Mouse (Mus musculus) spleen, adult 12 weeks (tissue): ENCODE measurements at regions not wholly inside any gene's neighbourhood (a gene's known extent, or its start where the extent isn't known, plus 50 kb on each side); places are given as distances from the start of the nearest gene placed in this dataset.

Source experiments
- DNase-seq: peaks from one replicate; pipeline ENCODE4 v3.0.0; 2022; ENCODE audit warnings: low spot score

GRCm38 (mm10) chr12:74523988-74524387 is 207.8 kb upstream of the Gm11042 start:
- no peak for DNase-seq

DNA sequence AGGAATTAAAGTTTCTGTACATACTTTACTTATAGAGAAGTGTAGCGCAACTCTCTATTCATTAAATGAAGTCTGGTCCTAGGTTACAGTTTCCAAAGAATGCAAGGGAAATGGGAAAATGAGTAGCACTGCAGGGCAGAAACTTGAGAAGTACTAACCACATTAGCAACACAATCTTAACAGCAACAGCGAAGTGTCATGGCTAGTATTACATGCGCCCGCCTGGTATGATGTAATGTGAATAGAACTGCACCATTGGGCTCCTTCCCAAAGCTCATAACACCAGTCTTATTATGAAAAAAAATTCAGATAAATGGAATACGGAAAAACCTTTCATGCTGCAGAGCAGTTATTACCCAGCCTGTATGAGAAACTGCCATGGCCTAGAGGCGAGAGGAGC is 201.8 kb upstream of the Gm11042 start:
- no peak for DNase-seq

- no peak for DNase-seq
Measured at GRCm38 (mm10) chr12:74516527-74516926, 200.3 kb upstream of the Gm11042 start.

GRCm38 (mm10) chr12:74502791-74503190 is 186.6 kb upstream of the Gm11042 start:
- DNase-seq, result no peak

DNA sequence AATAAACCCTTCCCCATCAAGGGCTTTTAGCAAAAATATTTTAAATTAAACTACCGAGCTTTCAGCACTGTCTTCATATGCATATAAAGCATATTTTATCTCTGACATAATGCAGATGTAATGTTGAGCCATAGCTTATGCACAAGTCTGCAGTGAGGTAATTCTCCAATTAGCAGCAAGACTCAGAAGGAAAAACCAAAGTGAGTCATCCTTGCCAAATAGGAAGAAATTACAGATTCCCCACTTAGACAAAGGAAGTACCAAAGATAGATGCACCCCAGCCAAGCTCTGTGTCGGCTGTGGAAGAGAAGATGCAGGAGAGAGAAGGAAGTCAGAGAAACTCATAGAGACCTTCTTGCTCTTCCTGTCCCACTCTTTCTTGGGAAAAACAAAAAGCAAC is 161.4 kb upstream of the Gm11042 start:
- no peak for DNase-seq

DNA sequence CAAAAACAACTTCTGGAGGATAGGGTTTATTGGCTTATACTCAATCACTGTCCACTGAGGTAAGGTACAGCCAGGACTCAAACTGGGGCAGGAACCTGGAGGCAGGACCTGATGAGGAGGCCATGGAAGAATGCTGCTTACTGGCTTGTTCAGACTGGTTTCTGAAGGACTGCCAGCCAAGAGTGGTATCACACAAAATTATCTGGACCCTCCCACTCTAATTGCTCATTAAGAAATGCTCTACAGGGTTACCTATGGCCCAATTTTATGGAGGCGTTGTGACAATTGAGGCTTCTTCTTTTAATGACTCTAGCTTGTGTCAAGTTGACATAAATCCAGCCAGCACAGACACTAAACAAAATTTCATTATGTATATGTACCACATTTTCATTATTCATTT is 158.5 kb upstream of the Gm11042 start:
- DNase-seq, result no peak

GRCm38 (mm10) chr12:74458521-74458920 is 142.3 kb upstream of the Gm11042 start:
- no peak for DNase-seq

DNA sequence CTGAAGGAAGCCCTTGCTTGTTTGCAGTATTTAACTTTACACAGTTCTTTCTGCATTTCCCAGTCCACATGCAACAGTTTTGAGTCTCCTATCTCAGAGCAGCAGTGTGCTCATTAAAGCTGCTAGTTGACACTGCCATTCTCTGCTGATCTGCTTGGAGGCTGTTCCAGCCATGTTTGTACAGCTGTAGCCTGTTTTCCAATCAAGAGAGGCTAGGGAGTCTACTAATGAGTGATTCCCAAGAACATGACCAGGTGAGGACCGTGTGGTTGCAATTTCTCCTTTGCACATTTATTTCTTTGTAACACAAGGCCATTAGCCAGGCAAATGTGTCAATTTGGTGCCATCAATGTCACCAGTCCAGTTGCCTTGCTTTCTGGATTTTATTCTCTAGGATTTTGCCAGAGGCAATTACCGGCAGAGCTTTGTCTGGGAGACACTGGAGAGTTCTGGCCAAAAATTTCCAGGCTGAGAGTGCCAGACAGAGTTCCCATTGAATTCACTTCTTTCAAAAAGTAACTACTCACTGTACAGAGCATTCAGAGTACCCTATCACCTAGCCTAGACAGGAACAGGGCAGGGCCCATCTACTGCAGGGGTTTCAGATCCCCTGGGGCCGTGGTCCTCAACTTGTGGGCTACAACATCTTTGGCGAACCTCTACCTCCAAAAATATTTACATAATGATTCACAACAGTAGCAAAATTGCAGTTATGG is 136.3 kb upstream of the Gm11042 start:
- DNase-seq, result no peak

GRCm38 (mm10) chr12:74448248-74448647 is 132.1 kb upstream of the Gm11042 start:
- DNase-seq, result no peak

DNA sequence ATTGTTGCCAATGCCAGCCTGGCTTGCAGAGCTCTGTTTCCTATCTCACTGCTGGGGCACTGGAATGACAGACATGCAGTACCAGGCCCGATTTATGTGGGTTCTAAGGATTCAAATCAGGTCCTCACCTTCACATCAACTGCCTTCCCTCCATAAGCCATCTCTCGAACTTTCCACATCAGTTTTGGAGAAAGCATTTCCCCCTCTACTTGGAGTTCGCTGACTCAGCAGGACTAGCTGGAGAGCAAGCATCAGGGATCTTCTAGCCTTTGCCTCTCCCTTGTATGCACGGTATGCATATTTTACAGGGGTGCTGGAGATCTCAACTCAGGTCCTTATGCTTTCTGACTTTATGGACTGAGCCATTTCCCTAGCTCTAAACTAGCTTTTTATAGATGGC is 118.7 kb upstream of the Gm11042 start:
- no peak for DNase-seq

DNA sequence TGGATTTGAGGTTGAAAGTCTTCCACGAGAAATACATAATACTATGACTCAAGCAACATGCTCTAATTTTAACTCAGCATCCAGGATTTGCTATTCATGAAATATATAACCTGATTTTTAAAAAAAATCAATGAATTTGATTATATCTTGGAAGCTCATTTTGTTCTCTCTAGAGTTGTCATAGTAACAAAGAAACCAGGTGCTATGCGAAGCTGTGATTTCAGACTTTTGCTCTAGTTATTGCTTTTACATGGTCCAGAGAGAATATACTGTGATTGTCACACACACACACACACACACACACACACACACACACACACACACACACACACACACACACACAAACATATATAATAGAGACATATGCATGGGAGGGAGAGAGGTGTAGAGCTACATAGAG is 98.5 kb upstream of the Gm11042 start:
- DNase-seq, result no peak

GRCm38 (mm10) chr12:74410511-74410910 is 94.3 kb upstream of the Gm11042 start:
- no peak for DNase-seq

DNA sequence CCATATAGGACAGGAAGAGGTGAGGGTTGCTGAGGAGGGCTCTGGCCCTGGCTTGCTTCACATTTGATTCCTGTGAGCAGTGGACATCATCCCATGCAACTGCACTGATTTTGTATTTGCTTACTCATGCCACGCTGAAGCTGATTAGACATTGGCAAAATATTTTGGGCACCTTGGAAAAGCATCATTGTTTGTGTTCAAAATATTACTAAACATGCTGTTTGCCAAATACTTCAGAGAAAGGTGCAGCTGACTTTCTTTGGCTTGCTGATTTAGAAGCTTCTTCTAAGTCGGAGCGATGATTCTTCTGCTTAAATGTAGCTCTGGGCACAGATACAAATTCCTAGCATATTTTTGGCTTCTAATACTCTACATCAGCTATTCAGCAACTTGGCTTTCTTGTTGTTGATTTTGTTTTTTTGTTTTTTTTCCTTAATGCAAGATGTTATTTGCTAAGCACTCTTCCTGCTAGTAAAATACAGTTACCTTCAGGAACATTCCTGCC is 91.4 kb upstream of the Gm11042 start:
- DNase-seq, result no peak

DNA sequence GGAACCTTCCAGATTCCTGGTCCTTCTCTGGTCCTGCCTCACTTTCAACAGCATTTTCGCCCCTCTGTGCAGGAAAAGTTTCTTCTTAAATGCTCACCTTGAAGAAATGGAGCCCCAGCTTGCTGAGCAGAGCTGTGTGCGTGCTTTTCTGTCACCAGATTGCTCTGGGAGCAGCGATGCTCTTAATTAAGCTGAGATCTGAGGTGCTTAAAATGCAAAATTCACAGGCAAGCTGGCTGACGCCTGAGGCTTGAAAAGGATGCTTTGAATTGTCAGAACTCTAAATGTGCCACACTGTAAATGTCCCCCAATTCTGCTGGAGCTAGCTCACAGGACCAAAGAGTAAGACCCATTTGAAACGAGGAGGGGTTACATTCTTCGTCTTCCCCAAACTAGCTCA is 73.6 kb upstream of the Gm11042 start:
- DNase-seq, result no peak
